Mouse (Mus musculus) kidney, adult 9 months (tissue): ENCODE results near the gene Slc6a9.

Experiments used
- DNase-seq: peaks from one replicate; pipeline ENCODE4 v3.0.0; 2022

Slc6a9 gene

DNA sequence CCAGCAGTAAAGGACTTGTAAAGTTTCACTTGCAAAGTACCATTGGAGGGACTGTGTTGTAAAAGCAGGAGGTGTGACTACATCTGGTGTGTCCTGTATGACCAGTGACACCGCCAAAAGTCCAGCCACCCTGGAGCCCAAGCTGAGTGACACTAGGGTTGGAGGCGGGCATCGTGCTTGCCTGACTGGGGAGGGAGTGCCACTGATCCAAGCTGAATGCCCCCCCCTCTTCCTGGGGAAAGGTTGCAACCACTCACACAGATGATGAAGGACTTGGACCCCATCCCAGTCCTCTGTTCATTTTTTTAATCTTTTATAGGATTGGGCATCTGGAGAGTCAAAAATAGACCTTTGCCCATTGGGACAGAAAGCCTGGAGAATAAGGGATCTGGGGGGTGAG lies 7.3 kb downstream of the Slc6a9 start:
- DNase-seq, result peak; percentile 86

DNA sequence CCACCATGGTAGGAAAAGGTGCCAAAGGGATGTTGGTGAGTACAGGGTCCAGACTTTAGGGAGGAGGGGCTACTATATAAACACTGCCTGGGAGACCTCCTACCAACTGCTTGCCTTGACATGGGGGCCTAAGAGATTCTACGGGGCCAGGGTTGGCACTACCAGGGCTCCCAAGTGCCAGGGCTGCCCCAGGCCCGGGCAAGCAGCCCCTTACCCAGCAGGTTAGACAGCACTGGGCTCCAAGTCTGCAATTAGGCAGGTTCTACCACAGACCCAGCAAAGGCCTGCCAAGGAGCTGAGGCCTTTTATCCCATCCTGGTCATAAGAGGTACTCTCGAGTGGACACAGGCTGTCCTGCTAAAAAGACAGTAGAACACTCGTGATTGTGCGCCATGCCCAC lies 8.8 kb downstream of the Slc6a9 start:
- no peak for DNase-seq

DNA sequence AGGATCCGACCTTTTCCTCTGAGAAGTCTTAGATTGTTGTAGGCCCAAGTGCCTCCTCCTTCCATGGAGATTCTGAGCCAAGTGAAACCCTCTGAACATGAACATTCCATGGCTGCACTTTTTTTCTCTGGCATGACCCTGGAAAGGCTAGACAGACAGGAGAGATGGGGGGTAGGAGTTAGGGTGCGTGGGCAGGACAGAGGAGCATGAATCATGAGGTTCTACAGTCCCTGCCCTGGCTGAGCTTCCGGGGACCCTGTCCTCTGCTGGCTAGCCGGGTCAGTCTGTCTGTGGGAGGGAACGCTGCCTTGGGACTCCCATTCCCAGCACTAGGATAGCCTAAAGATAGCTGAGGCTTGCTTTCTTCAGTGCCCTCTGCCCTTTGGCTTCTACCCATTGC lies 10.2 kb downstream of the Slc6a9 start:
- no peak for DNase-seq

DNA sequence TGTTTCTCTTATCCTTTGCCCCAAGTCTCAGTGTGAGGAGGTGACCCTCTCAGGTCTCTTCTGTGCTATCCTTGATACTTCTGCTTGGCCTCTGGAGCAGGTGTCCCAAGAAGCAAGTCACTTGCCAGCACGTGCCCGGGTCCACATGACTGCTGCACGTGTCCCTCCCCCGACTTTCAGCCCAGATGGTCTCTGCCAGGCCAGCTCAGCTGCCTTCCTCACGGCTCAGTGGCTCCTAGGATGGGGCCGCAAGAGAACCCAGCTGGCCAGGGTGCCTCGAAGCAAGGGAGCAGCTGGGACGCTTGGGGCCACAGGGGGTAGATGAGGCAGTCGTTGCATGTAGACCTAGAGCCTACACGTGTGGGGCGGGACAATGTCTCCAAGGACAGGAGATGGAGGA lies 11.0 kb downstream of the Slc6a9 start:
- no peak for DNase-seq

DNA sequence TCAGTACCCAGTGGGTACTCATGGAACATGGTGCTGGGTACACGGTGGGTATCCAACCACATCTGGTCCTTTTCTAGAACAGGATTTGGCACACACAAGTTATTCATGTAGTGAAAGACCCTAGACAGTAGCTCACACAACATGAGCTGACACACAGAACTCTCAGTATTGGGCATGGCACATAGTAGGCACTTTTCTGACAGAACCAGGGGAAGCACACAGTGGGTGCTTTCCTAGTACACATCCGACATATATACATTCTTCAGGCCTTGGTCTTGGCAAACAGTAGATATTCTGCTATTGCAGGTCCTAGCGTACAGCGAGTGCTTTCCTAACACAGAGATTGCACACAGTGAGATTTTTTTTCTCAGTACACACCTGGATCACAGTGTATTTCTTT lies 12.0 kb downstream of the Slc6a9 start:
- DNase-seq, result no peak

DNA sequence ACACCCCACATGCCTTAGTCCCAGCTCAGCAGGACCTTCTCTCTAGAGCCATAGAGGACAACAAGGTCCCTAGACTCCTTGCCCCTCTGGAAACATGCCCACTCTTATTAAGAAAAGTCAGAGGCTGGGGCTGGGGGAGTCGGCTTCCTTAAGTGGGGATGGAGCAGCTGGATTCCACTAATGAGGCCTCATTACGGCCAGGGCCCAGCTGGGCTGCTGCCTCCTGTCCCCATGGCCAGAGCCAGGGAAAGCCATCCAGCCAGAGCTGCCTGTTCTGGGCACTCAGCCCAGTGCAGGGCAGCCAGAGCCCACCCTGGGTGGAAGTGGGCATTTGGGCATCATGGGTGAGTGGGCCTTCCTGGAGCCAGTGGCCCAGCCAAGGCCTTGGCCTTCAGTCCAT lies 12.7 kb downstream of the Slc6a9 start:
- DNase-seq, result no peak

DNA sequence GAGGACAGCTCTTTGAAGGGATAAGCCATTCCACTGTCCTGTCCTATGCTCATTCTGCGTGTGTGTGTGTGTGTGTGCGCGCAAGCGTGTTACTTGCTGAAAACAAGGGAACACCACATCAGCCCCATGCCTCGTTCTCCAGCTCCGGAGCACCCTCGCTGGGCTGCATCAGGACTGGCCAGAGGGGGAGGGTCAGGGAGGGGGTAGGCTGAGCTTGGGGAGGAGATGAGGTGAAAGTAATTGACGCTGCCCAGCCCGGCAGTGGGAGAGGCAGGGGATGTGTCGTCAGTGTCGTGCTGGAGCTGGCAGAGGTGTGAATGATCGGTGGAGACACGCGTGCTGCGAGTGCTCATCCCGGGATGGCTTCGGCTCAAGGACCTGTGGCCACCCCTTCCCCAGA lies 14.8 kb downstream of the Slc6a9 start:
- DNase-seq, result no peak

DNA sequence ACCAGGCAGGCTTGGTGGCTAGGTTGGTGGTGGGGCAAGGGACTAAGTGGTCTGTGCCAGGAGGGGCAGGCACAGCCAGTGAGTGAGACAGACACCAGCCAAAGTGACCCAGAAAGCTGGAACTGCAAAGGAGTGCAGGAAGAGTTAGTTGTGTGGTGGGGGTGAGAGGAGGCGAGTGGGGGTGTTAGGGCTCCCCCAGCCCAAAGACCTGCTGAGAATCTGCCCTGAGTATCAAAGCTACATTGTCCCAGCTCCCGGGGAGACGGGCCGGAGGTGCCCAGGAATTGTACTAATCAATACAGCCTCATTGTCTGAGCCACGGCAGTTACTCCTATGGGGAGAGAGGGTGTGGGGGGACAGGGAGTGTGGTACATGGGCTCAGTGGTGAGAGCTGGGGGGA lies 15.2 kb downstream of the Slc6a9 start:
- DNase-seq, result no peak

DNA sequence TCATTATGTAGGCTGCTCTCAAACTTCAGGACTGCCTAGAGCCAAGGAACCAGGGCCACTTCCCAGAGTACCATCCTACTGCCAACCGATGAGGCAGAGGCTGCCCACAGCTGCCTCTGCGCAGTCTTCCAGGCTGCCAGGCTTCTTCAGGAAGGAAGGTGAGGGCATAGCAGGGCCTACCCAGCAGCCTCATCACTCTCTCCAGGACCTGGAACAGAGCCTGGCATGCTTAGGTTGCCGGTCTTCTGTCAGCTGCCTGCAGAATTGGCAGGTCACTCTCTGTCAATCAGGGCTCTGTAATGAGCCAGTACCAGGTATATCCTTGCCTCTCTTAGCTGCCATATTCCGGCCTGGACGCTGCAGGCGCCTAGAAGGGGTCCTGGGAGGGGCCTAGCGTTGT lies 15.9 kb downstream of the Slc6a9 start:
- DNase-seq, result no peak

DNA sequence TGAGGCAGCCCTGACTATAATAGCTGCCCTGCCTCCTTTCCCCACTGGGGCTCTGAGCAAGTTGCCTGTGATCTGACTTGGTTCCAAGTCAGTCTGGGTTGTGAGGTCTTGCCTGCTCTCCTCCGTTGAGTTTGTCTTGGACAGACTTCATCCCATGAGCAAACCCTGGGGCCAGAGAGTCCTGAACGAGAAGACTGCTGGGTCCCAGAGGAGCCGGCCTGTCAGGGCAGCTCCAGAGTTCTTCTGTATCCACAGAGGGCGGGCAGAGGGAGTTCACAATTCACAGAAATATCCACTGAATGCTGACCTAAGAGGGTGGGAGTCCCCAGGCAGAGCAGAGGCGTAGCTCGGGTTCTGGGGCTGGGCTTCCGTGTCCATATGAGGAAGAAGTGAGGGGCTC lies 16.6 kb downstream of the Slc6a9 start:
- DNase-seq, result no peak

DNA sequence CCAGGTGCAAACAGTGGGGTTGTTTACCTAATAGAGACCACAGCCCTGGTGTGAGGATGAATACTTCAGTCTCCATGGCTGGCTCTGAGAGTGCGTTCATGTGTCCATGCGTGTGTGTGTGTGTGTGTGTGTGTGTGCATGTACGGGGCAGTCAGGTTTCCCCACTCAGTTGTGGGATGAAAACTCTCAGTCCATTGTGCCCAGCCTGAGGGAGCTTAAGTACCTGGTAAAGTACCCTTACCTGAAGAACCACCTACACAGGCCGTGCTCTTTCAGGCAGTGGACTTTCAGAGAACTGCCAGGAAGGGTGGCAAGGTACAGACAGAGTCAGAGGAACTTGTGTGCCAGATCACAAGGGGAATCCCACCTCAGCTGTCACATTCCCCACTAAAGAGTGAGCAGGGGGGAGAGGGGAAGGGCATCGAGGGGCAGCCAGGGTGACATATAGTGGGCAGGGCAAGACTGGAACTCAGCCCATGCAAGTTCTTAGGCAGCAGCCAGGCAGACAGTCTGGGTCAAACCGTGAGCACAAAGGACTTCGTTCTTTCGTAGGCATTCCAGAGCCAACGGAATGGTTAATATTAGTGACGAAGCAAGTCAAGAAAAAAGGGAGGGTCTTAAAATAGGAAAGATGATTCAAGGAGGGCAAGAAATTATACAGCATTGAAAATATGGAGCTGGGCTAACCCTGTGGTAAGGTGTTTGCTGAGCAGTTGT lies 18.0 kb downstream of the Slc6a9 start:
- DNase-seq, result peak; percentile 58

DNA sequence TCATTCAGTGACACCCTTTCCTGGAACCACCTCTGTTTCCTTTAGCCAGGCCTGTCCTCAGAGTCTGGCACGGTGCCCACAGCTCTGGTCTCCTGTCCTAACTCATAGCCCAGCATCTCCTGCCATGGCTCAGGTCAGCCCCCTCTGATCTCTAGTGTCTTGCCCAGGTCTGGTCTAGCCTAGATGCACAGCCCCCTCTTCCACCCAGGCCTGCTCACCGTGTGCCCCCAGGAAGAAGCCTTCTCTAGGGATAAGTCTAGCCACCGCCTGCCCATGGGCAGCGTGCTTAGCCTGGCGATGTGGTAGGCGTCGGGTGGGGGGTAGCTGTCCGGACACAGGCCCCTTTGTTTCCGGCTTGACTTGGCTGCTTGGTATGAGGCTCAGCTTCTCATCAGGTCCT lies 20.8 kb downstream of the Slc6a9 start:
- DNase-seq, result no peak

DNA sequence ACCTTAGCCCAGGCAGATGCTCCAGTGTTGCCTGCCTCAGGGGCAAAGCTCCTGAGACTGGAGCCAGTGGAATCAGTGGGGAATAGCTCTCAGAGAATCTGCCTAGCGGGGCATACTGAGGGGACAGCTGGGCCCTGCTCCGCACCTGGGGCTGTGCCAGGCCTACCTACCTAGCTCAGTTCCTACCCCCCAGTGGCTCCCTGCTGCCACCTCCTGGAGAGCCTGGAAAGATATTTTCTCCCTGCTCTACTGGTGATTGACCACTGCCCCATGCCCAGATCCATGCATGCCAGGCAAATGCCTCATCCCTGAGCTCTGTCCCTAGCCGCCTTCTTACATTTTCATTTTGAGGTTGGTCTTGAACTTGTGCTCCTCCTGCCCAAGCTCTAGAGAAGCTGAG lies 24.5 kb downstream of the Slc6a9 start:
- DNase-seq, result peak; percentile 73

DNA sequence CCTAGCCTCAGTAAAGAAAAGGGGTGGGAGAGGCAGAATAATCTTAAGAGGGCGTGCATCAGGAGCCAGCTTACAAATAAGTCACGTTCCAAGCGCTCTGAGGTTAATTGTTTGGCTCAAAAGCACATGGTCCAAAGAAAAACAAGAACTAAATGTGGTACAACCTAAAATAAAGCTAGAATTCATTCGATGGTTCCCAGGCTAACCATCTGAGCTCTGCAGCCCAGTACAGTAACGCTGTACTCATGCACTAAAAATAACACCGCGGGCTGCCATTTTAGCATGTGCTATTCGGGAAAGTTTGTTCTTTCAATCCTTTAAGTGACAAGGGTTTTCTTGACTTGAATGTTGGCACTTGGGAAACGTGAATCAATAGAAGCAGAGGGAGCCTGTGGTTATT lies 26.3 kb downstream of the Slc6a9 start:
- no peak for DNase-seq

DNA sequence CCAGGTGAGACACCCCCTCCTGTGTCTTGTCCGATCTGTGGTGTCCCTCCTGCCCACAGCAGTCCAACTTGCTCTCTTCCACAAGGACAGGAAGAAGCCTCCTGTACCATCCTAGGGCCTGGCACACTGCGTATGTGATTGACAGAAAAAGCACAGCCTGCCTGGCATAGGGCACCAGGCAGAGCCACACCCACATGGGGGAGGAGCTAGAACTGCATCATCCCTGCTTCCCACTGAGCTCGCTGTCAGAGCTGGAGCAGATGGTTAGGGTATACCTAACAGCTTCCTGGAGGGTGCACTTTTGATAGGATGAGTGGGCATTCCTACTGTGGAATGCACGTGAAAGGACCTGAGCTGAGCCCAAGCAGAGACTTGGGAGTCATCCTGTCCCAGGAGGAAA lies 28.5 kb downstream of the Slc6a9 start:
- DNase-seq, result peak; percentile 30

DNA sequence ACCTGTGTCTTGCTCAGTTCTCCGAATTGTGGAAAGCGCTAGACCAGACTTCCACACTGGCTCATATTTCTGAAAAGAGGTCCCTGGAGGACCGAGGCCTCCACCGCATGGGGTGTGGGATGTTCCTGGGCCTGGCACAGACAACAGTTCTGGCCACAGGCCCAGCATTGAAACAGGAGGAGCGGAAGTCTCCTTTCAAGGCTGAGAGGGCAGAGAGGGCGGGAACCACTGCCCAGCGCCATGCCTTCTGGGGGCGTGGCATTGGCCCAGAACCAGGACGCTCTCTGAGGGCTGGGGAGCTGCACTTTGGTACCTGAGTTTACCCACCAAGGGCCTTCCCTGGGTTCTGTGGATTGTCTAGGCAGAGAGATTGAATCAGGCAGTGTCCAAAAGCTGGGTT lies 31.8 kb downstream of the Slc6a9 start:
- peak; percentile 93 for DNase-seq

DNA sequence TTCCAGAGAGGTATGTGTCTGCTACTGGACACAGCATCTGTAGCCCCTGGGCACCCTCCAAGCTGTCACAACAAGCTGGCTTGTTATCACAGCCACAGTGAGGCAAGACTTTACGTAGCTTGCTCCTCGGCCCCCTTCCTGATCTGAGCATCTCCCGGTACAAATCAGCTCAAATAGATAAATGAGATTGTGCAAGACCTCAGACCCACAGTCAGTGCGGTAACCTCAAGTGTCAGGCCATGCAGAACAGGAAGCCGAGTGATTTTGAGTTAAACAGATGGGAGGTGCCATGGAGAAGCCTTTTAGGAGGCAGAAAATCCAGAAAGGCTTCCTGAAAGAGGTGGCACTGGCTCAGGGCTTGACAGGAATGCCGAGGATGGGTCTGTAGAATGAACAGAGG lies 32.7 kb downstream of the Slc6a9 start:
- no peak for DNase-seq

DNA sequence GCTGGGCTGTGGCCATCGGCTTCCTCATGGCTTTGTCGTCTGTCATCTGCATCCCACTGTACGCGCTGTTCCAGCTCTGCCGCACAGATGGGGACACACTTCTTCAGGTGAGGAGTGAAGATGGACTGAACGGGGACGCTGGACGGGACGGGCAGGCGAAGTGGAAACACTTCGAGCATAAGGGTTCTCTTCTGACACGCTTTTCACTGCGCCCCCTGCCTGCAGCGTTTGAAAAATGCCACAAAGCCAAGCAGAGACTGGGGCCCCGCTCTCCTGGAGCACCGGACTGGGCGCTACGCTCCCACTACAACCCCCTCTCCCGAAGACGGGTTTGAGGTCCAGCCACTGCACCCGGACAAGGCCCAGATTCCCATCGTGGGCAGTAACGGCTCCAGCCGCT lies 33.5 kb downstream of the Slc6a9 start:
- peak; percentile 57 for DNase-seq

DNA sequence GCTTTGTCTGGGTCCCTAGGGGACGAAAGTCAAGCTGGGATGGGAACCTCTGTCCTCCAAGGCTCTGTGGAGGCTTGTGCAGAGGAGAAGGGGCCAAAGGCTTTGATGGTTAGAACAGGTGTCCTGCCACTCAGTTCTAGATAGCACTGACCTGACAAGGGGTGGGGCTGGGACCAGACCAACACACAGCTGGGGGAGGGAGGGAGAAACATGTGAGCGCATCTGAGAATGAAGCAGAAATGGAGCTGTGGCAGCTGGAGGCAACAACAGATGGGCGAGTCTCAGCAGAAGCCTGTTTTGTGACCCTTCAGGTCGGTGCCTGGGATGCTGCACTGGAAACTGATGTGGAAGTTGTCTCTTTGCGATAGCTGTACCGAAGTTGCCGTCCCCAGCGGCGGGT lies 35.0 kb downstream of the Slc6a9 start:
- no peak for DNase-seq

DNA sequence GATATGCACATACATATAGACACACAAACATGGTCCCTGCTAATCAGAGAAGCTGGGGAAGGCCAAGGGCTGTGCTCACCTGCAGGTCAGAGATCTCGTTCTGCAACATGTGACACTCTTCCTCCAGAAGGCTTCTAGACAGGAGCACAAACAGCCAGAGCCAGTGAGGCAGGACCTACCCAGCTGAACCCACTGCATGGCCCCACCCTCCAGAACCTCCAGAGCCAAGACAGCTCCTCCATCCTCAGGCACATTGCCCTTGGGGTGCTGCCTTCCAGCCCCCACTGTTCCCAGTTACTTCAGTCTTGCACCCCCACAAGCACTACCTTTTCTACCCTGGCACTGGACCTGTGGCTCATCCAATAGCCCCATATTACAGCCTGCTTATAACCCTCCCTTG lies 36.1 kb downstream of the Slc6a9 start:
- DNase-seq, result no peak

DNA sequence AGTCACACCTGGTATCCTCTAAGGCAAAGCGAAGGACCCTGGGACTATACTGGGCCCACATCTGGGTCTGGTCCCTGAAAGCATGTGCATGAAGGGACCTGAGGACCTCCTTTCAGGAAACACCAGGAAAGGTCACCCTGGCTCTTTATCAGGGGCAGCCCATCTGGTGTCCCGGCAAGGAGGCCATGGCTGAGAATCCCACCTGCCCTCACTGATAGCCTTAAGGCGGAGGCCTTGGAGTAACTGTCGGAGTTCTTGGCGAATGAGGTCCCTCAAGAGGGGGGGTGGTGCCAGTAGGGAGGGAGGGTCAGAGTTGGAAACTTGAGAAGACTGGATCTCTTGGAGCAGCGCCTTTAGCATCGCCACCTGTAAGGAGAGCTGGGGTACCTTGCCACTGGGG lies 37.5 kb downstream of the Slc6a9 start:
- no peak for DNase-seq

DNA sequence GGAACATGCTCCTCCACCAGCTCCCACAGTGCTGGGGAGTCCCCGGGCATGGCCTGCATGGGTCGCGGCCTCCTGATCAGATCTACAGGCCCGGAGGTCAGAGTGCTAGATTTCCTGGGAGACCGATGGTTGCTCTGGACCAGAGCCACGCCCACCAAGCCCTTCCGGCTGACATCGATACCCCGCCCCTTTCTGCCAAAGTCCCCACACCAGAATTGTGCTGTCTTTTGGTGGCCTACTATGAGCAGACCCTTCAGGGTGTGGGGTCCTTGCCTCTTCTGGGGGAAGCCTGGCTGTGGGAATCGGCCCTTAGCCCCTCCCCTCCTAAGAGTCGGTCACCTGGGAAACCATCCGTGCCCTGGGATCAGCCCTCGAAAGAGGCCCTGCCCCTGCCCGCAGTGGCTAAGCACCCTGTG lies 38.2 kb downstream of the Slc6a9 start, which contains the start of gene Ccdc24:
Gene Ccdc24 (minus strand): TSS at position 87 of the 416 bp plus-strand sequence.
- DNase-seq, result peak; percentile 33

DNA sequence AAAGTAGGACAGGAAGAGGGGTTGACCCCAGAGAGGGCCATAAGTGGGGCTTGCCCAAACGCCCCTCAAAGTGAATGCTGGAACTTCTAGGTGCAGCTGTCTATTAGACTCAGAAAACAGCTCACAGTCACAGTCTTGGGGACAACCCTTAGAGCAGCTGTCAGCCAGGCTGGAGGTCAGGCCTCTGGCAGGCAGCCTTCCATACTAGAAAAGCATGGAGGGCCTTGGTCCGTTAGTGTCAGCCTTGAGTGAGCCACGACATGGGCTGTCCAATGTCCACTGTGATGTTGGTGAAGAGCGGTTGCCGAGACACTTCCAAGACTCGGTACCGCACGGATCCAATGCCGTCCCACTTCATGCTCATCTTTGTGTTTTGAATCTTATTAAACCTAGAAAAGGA lies 39.3 kb downstream of the Slc6a9 start:
- no peak for DNase-seq

DNA sequence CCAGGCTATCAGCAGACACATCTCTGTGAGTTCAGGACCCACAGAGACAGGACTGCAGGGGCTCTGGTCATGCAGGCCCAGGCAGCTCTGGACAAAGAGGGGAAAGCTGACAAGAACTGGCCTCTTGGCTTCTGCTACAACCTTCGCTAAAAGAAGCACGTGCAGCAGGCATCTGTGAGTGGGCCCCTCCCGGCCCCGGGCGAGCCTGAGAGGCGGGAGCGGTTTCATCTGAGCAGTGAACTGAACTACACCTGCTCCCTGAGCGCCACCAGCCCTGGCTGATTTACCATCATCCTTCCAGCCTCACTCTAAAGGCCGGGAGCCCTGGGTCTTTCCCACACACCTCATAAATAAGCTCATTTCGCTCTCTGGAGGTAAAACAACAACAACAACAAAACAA lies 44.0 kb downstream of the Slc6a9 start:
- DNase-seq, result no peak

DNA sequence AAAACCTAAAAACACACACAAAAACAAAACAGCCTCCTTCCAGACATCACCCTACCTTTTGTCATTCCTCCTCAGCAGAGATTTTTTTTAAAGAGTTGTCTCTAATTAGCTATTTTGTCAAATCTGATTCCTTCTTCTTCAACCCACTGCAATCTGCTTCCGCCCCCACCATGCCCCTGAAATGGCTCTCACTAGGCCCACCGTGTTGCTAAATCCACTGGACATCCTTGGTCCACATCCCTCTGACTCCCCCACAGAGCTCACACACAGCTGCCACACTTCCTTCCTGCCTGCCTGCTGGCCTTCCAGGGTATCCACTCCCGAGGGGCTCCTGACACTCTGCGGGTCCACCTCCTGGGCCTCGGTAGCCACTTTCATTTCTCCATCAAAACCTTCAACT lies 44.4 kb downstream of the Slc6a9 start:
- DNase-seq, result no peak
